Mouse (Mus musculus) ovary, adult 2 months (tissue): ENCODE data around the gene Cdc73. TPM values are rescaled to one million over a fixed set of nuclear protein-coding genes. Genes with fewer than 3 reads are reported as not detected.

ENCODE experiments used
- polyA plus RNA-seq: library from polyadenylated mRNA; depleted of rRNA; stranded (reverse); fragments of >200 nt; gene quantifications from 2 replicates; pipeline ENCODE4 v1.2.3, GENCODE M21; 2012; rRNA removed

Cdc73 gene
- 0.66 and 0.97 TPM in 2 replicates for polyA plus RNA-seq

GRCm38 (mm10) chr1:143702741-143703262 lies at the start of gene Cdc73:
Gene Cdc73, minus strand, starts transcription at chr1:143702893.

GRCm38 (mm10) chr1:143716038-143716437 lies 13.3 kb upstream of the Cdc73 start, which contains the start of gene Glrx2:
Gene Glrx2, plus strand, starts transcription at chr1:143716338.

GRCm38 (mm10) chr1:143640650-143641407 lies 61.9 kb downstream of the Cdc73 start, which contains the start of gene B3galt2:
Gene B3galt2, plus strand, starts transcription at chr1:143640664.

Other genes starting within 250 kb of the Cdc73 start
- gene B3galt2, start 62.2 kb downstream of the Cdc73 start, polyA plus RNA-seq, result 0.23 TPM in 2 replicates
- gene Glrx2, start 13.4 kb upstream of the Cdc73 start, polyA plus RNA-seq, result 14.8 and 17.6 TPM in 2 replicates
- gene Trove2, start 74.2 kb upstream of the Cdc73 start, polyA plus RNA-seq, result 1.3 and 1.5 TPM in 2 replicates
- 2.0 and 2.3 TPM in 2 replicates for gene Uchl5, start 74.4 kb upstream of the Cdc73 start, polyA plus RNA-seq